Mouse (Mus musculus) kidney, adult 2 months (tissue): Measurements from ENCODE around the gene Rai1.

Source experiments
- CTCF ChIP-seq: fragments of 200-500 bp; conservative IDR thresholded peaks from 2 replicates; pipeline ENCODE4 v1.5.1; 2011; ENCODE audit warnings: low read depth, mild to moderate bottlenecking, control low read depth, low read length, moderate library complexity, mixed read lengths; ENCODE audit not compliant: insufficient read depth, insufficient read length
- POLR2A ChIP-seq: fragments of 200-500 bp; IDR thresholded peaks from one replicate; pipeline ENCODE4 v1.6.1; 2011; ENCODE audit warnings: low read depth, low read length, control low read depth

GRCm38 (mm10) chr11:60210305-60210724 is 105.5 kb downstream of the Rai1 start:
- TF ChIP-seq CTCF (no peak), POLR2A (peak; percentile 38)
